Mouse (Mus musculus) stomach, postnatal 0 days (tissue): ENCODE measurements around the gene Arpc5l.

Source experiments
- CTCF ChIP-seq: IDR thresholded peaks from 2 replicates; pipeline ENCODE4 v1.5.1; 2016; ENCODE audit warnings: antibody characterized with exemption, low read depth, mild to moderate bottlenecking, moderate library complexity
- EP300 ChIP-seq: optimal IDR thresholded peaks from 2 replicates; pipeline ENCODE3; 2016; ENCODE audit warnings: antibody characterized with exemption

DNA sequence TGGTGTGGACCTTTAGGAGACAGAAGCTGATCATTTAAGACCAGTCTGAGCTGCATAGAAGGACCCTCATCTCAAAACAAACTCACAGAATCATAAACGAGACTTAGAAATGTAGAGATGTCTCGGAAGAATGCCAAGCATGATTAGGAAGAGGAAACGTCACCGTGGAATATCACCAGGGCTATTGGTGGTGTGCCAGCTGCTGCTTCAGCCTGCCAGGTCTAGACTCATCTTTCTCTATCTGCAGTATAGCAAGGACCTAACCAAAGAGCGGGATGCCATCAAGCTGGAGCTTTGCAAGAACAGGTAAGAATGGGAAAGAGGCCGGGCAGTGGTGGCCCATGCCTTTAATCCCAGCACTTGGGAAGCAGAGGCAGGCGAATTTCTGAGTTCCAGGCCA is 31.4 kb upstream of the Arpc5l start:
- TF ChIP-seq CTCF (no peak), EP300 (no peak)
